ENCODE assay signal across 11 mouse cellular contexts in genomic region chr2:166251421-166251820, GRCm38 (mm10).
DNase-seq lines count a peak whose midpoint lies in the region; ATAC-seq lines count a peak whose summit lies in the region.
"Had no signal": no experiment of that assay in that cellular context is flagged by ENCODE, and none has a peak within 500 bp of the region (broad histone marks: within the 10 kb centered on the region; RNA-seq: fewer than 3 reads in every experiment).

No protein-coding gene starts in this region.

- no peak overlapping the region for H3K4me3 ChIP-seq in brown adipose tissue, adult 24 weeks (ENCODE audit: insufficient read depth, low read depth, low read length)
- no peak overlapping the region for H3K4me3 ChIP-seq in kidney, embryonic 15.5 days (replicated peaks)
- H3K4me3 ChIP-seq: hindbrain, embryonic 15.5 days; limb, embryonic 15.5 days had no signal

- 57% methylated on average over 5 of the region's 5 CpGs for WGBS in kidney, embryonic 15.5 days

- H3K9ac ChIP-seq in kidney, embryonic 15.5 days = no peak overlapping the region
- H3K9ac ChIP-seq: hindbrain, embryonic 15.5 days; limb, embryonic 15.5 days had no signal

- H3K9me3 ChIP-seq in kidney, embryonic 15.5 days (replicated peaks) = no peaks in the 10 kb centered on the region
- H3K9me3 ChIP-seq: hindbrain, embryonic 15.5 days; limb, embryonic 15.5 days had no signal

- peak overlapping the region; percentile 65 for H3K27ac ChIP-seq in brown adipose tissue, adult 24 weeks (replicated peaks; ENCODE audit: low read depth, low read length)
- peak overlapping the region; percentile 54 for H3K27ac ChIP-seq in kidney, embryonic 15.5 days
- H3K27ac ChIP-seq: hindbrain, embryonic 15.5 days had no signal

- intact Hi-C loops in left cerebral cortex, postnatal 4 days (cut with DNase I) = no loop called here

- no peak overlapping the region for H3K4me2 ChIP-seq in kidney, embryonic 15.5 days
- H3K4me2 ChIP-seq: hindbrain, embryonic 15.5 days; limb, embryonic 15.5 days had no signal

- no peaks in the 10 kb centered on the region for H3K27me3 ChIP-seq in kidney, embryonic 15.5 days
- H3K27me3 ChIP-seq: limb, embryonic 15.5 days had no signal

- peaks cover 14% of the 10 kb centered on the region; the same call in 1 of the 2 replicates for H3K4me1 ChIP-seq in brown adipose tissue, adult 24 weeks (ENCODE audit: control insufficient read depth, insufficient read depth, insufficient read length, low read length)
- H3K4me1 ChIP-seq in kidney, embryonic 15.5 days = peaks cover 28% of the 10 kb centered on the region

- H3K36me3 ChIP-seq in kidney, embryonic 15.5 days = no peaks in the 10 kb centered on the region
- H3K36me3 ChIP-seq: hindbrain, embryonic 15.5 days; limb, embryonic 15.5 days had no signal

- DNase-seq in heart, adult 9 months (ENCODE audit: low spot score in 2 of 2) = peak; percentile 37 to 80
- DNase-seq in heart, postnatal 4 days = no peak
- DNase-seq in lung, postnatal 25 days (ENCODE audit: low spot score) = peak; percentile 43
- DNase-seq in left cerebral cortex, postnatal 4 days = no peak
- no peak for DNase-seq in spleen, postnatal 14 days (ENCODE audit: low spot score in 2 of 2)
- DNase-seq: gastrocnemius, postnatal 25 days had no signal

- ATAC-seq in kidney, embryonic 15.5 days (replicated peaks; ENCODE audit: low FRiP score) = no peak
- ATAC-seq: CD4-positive, CD25-positive, alpha-beta regulatory T cell, adult 4 months had no signal

Comparison
In these comparisons a context has a peak if more than half of its experiments do, and no peak if none do; other contexts are left out.
1. DNase-seq: peak in heart, adult 9 months (2 of 2) and lung, postnatal 25 days (single experiment); none in heart, postnatal 4 days (single experiment), left cerebral cortex, postnatal 4 days (single experiment) and spleen, postnatal 14 days (0 of 2).